Mouse (Mus musculus): ENCODE measurements around the gene Gm17428. TPM values are rescaled to one million over a fixed set of nuclear protein-coding genes. Genes with fewer than 3 reads are reported as not detected.
A peak's percentile ranks its signal among the peaks of the same experiment; 100 is the strongest.

The Gm17428 gene
- polyA plus RNA-seq (2014; fragmentation: Nextera tagmentation; extraction: Ambion mirVana): not detected in 2 replicates

GRCm38 (mm10) chr14:54976633-54977032 is at the start of gene Gm17428:
Gm17428 (plus strand) TSS chr14:54976933.
- Histone ChIP-seq H3K4me2 (no peak within 1 kb of the TSS), H3K4me1 (replicated peaks; ENCODE audit: control insufficient read depth, insufficient read depth, low read length) (no peaks in the 10 kb centered on the region), H3K27ac (ENCODE audit: low read depth, low read length) (no peak within 1 kb of the TSS), H3K9ac (ENCODE audit: low read depth, low read length) (no peak within 1 kb of the TSS), H3K36me3 (ENCODE audit: control insufficient read depth, insufficient read depth, low read length) (no peaks in the 10 kb centered on the region), H3K9me3 (ENCODE audit: control insufficient read depth, low read length) (no peaks in the 10 kb centered on the region), H3K27me3 (replicated peaks; ENCODE audit: control insufficient read depth, insufficient read depth, low read length) (no peaks in the 10 kb centered on the region; the same call in none of the 2 replicates), H3K4me3 (ENCODE audit: low read depth, low read length) (no peak within 1 kb of the TSS)
- WGBS: 59% methylated on average over 1 of the region's 1 CpGs
- ATAC-seq (replicated peaks; ENCODE audit: low FRiP score): no peak
- no peak for DNase-seq (ENCODE audit: low spot score)

GRCm38 (mm10) chr14:54927296-54927695 is 49.4 kb upstream of the Gm17428 start:
- Histone ChIP-seq H3K36me3 (ENCODE audit: control insufficient read depth, insufficient read depth, low read length) (no peaks in the 10 kb centered on the region), H3K4me3 (ENCODE audit: low read depth, low read length) (no peak overlapping the region), H3K4me2 (peak overlapping the region; percentile 81), H3K9ac (ENCODE audit: low read depth, low read length) (no peak overlapping the region; the same call in 1 of the 2 replicates), H3K9me3 (ENCODE audit: control insufficient read depth, low read length) (no peaks in the 10 kb centered on the region), H3K27ac (ENCODE audit: low read depth, low read length) (no peak overlapping the region), H3K27me3 (replicated peaks; ENCODE audit: control insufficient read depth, insufficient read depth, low read length) (peaks cover 46% of the 10 kb centered on the region), H3K4me1 (replicated peaks; ENCODE audit: control insufficient read depth, insufficient read depth, low read length) (peaks cover 3% of the 10 kb centered on the region; the same call in 1 of the 2 replicates)
- WGBS: 24% methylated on average over 7 of the region's 7 CpGs
- DNase-seq (ENCODE audit: low spot score) (no peak), ATAC-seq (replicated peaks; ENCODE audit: low FRiP score) (no peak)

- no peak for DNase-seq (ENCODE audit: low spot score)
- 62% methylated on average over 5 of the region's 5 CpGs for WGBS
- Histone ChIP-seq H3K4me1 (replicated peaks; ENCODE audit: control insufficient read depth, insufficient read depth, low read length) (peaks cover 3% of the 10 kb centered on the region; the same call in 1 of the 2 replicates), H3K4me3 (ENCODE audit: low read depth, low read length) (no peak overlapping the region), H3K9me3 (ENCODE audit: control insufficient read depth, low read length) (no peaks in the 10 kb centered on the region), H3K27ac (ENCODE audit: low read depth, low read length) (no peak overlapping the region), H3K4me2 (no peak overlapping the region), H3K27me3 (replicated peaks; ENCODE audit: control insufficient read depth, insufficient read depth, low read length) (peaks cover 44% of the 10 kb centered on the region), H3K9ac (ENCODE audit: low read depth, low read length) (no peak overlapping the region), H3K36me3 (ENCODE audit: control insufficient read depth, insufficient read depth, low read length) (no peaks in the 10 kb centered on the region)
- no peak for ATAC-seq (replicated peaks; ENCODE audit: low FRiP score)
These were observed 46.9 kb upstream of the Gm17428 start for GRCm38 (mm10) chr14:54929801-54930200.

GRCm38 (mm10) chr14:54930431-54930830 is 46.3 kb upstream of the Gm17428 start:
- ATAC-seq (replicated peaks; ENCODE audit: low FRiP score): no peak
- H3K27me3 ChIP-seq (replicated peaks; ENCODE audit: control insufficient read depth, insufficient read depth, low read length): peaks cover 38% of the 10 kb centered on the region

GRCm38 (mm10) chr14:54932645-54933150 is 44.0 kb upstream of the Gm17428 start, which contains the start of gene Il25:
Il25 (plus strand) TSS chr14:54932695.
- Histone ChIP-seq H3K27ac (ENCODE audit: low read depth, low read length) (no peak within 1 kb of the TSS), H3K27me3 (replicated peaks; ENCODE audit: control insufficient read depth, insufficient read depth, low read length) (peaks cover 18% of the 10 kb centered on the region), H3K4me2 (no peak within 1 kb of the TSS), H3K4me3 (ENCODE audit: low read depth, low read length) (no peak within 1 kb of the TSS), H3K36me3 (ENCODE audit: control insufficient read depth, insufficient read depth, low read length) (no peaks in the 10 kb centered on the region), H3K9ac (ENCODE audit: low read depth, low read length) (no peak within 1 kb of the TSS), H3K9me3 (ENCODE audit: control insufficient read depth, low read length) (no peaks in the 10 kb centered on the region), H3K4me1 (replicated peaks; ENCODE audit: control insufficient read depth, insufficient read depth, low read length) (no peaks in the 10 kb centered on the region)
- ATAC-seq (replicated peaks; ENCODE audit: low FRiP score) (no peak), DNase-seq (ENCODE audit: low spot score) (no peak)
- 44% methylated on average over 6 of the region's 6 CpGs for WGBS

More at GRCm38 (mm10) chr14:54930431-54930830, 46.3 kb upstream of the Gm17428 start:
- no peak overlapping the region for H3K4me2 ChIP-seq
- no peak overlapping the region for H3K27ac ChIP-seq (ENCODE audit: low read depth, low read length)
- DNase-seq (ENCODE audit: low spot score): no peak
- no peak overlapping the region for H3K4me3 ChIP-seq (ENCODE audit: low read depth, low read length)
- no peak overlapping the region for H3K9ac ChIP-seq (ENCODE audit: low read depth, low read length)
- no peaks in the 10 kb centered on the region for H3K36me3 ChIP-seq (ENCODE audit: control insufficient read depth, insufficient read depth, low read length)
- 40% methylated on average over 2 of the region's 2 CpGs for WGBS
- no peaks in the 10 kb centered on the region for H3K9me3 ChIP-seq (ENCODE audit: control insufficient read depth, low read length)
- 0 out of 2 replicates have a peak, but pooled peaks cover 3% of the 10 kb centered on the region for H3K4me1 ChIP-seq (replicated peaks; ENCODE audit: control insufficient read depth, insufficient read depth, low read length)

- Histone ChIP-seq H3K36me3 (ENCODE audit: control insufficient read depth, insufficient read depth, low read length) (no peaks in the 10 kb centered on the region), H3K9me3 (ENCODE audit: control insufficient read depth, low read length) (no peaks in the 10 kb centered on the region), H3K27ac (ENCODE audit: low read depth, low read length) (no peak within 1 kb of the TSS), H3K4me1 (replicated peaks; ENCODE audit: control insufficient read depth, insufficient read depth, low read length) (no peaks in the 10 kb centered on the region), H3K4me3 (ENCODE audit: low read depth, low read length) (no peak within 1 kb of the TSS), H3K9ac (ENCODE audit: low read depth, low read length) (no peak within 1 kb of the TSS), H3K4me2 (no peak within 1 kb of the TSS), H3K27me3 (replicated peaks; ENCODE audit: control insufficient read depth, insufficient read depth, low read length) (peaks cover 3% of the 10 kb centered on the region)
- DNase-seq (ENCODE audit: low spot score): no peak
- 37% methylated on average over 8 of the region's 8 CpGs for WGBS
- ATAC-seq (replicated peaks; ENCODE audit: low FRiP score): no peak
These were observed 40.6 kb upstream of the Gm17428 start, which contains the start of gene Cmtm5 for GRCm38 (mm10) chr14:54935904-54936830. Cmtm5 (plus strand) TSS chr14:54936261.

GRCm38 (mm10) chr14:54936831-54937160 is 39.9 kb upstream of the Gm17428 start:
- 40% methylated on average over 6 of the region's 6 CpGs for WGBS
- Histone ChIP-seq H3K4me2 (no peak overlapping the region), H3K27ac (ENCODE audit: low read depth, low read length) (no peak overlapping the region), H3K27me3 (replicated peaks; ENCODE audit: control insufficient read depth, insufficient read depth, low read length) (peaks cover 3% of the 10 kb centered on the region), H3K4me1 (replicated peaks; ENCODE audit: control insufficient read depth, insufficient read depth, low read length) (no peaks in the 10 kb centered on the region), H3K4me3 (ENCODE audit: low read depth, low read length) (no peak overlapping the region), H3K9me3 (ENCODE audit: control insufficient read depth, low read length) (no peaks in the 10 kb centered on the region), H3K9ac (ENCODE audit: low read depth, low read length) (no peak overlapping the region), H3K36me3 (ENCODE audit: control insufficient read depth, insufficient read depth, low read length) (no peaks in the 10 kb centered on the region)
- DNase-seq (ENCODE audit: low spot score) (no peak), ATAC-seq (replicated peaks; ENCODE audit: low FRiP score) (no peak)

- Histone ChIP-seq H3K4me3 (ENCODE audit: low read depth, low read length) (no peak overlapping the region), H3K27me3 (replicated peaks; ENCODE audit: control insufficient read depth, insufficient read depth, low read length) (peaks cover 3% of the 10 kb centered on the region), H3K36me3 (ENCODE audit: control insufficient read depth, insufficient read depth, low read length) (no peaks in the 10 kb centered on the region), H3K9ac (ENCODE audit: low read depth, low read length) (no peak overlapping the region), H3K9me3 (ENCODE audit: control insufficient read depth, low read length) (no peaks in the 10 kb centered on the region), H3K4me1 (replicated peaks; ENCODE audit: control insufficient read depth, insufficient read depth, low read length) (no peaks in the 10 kb centered on the region), H3K27ac (ENCODE audit: low read depth, low read length) (no peak overlapping the region), H3K4me2 (no peak overlapping the region)
- 80% methylated on average over 16 of the region's 16 CpGs for WGBS
- DNase-seq (ENCODE audit: low spot score): no peak
- no peak for ATAC-seq (replicated peaks; ENCODE audit: low FRiP score)
These were observed 39.2 kb upstream of the Gm17428 start for GRCm38 (mm10) chr14:54937361-54938182.

All from liver, embryonic 11.5 days (tissue).